Mouse (Mus musculus) CD4-positive helper T cell, adult 2 months (primary cell): ENCODE data around the gene Gm12394.
"Not testable (repeated sequence)": the region's sequence is repeated elsewhere in the genome, so short reads cannot be mapped to it uniquely, and the experiment has no call there.

ENCODE experiments used
- DNase-seq: peaks from one replicate; pipeline ENCODE4 v3.0.0-alpha.2; 2012; ENCODE audit warnings: low read depth, missing footprints, low spot score

Gene Gm12394

GRCm38 (mm10) chr4:42860483-42860882, 3.9 kb upstream of the Gm12394 start:
- not testable (repeated sequence) for DNase-seq

GRCm38 (mm10) chr4:42853788-42854187, 2.8 kb downstream of the Gm12394 start, which contains the start of gene Fam205a1:
TSS of gene Fam205a1 (minus strand) at chr4:42853888.
- not testable (repeated sequence) for DNase-seq

- not testable (repeated sequence) for DNase-seq
These were observed 82.7 kb downstream of the Gm12394 start, which contains the start of gene Ccl21a for GRCm38 (mm10) chr4:42773893-42774292. TSS of gene Ccl21a (minus strand) at chr4:42773993.

- DNase-seq, result not testable (repeated sequence)
These were observed 100.1 kb downstream of the Gm12394 start, which contains the start of gene Ccl19 for GRCm38 (mm10) chr4:42756477-42756876. TSS of gene Ccl19 (minus strand) at chr4:42756577.

GRCm38 (mm10) chr4:42735245-42735644, 121.3 kb downstream of the Gm12394 start, which contains the start of gene 4930578G10Rik:
TSS of gene 4930578G10Rik (plus strand) at chr4:42735545.
- DNase-seq, result not testable (repeated sequence)
